Mouse (Mus musculus) megakaryocyte progenitor cell, adult 5-6 weeks (primary cell): ENCODE measurements around the gene Tmem121. TPM values are rescaled to one million over a fixed set of nuclear protein-coding genes. Genes with fewer than 3 reads are reported as not detected.
"Not testable (repeated sequence)": the region's sequence is repeated elsewhere in the genome, so short reads cannot be mapped to it uniquely, and the experiment has no call there.

ENCODE experiments used
- ATAC-seq: replicated peaks from 2 replicates; pipeline ENCODE4 v1.8.0; 2016; ENCODE audit warnings: mild to moderate bottlenecking, moderate TSS enrichment, inconsistent platforms; ENCODE audit not compliant: poor library complexity
- total RNA-seq, 2 experiments: library from RNA; stranded (forward) in 1 of 2; stranded (reverse) in 1 of 2; fragments of 157-497, 149-512 nt in 1 of 2; fragments of 200-1000 nt in 1 of 2; gene quantifications; 2 replicates each; pipeline versions ENCODE4 v1.2.3 to v1.2.4; 2015 to 2017

Tmem121 gene
- total RNA-seq, 2 experiments from 2014 or later = 0.12 to 0.17 TPM

DNA sequence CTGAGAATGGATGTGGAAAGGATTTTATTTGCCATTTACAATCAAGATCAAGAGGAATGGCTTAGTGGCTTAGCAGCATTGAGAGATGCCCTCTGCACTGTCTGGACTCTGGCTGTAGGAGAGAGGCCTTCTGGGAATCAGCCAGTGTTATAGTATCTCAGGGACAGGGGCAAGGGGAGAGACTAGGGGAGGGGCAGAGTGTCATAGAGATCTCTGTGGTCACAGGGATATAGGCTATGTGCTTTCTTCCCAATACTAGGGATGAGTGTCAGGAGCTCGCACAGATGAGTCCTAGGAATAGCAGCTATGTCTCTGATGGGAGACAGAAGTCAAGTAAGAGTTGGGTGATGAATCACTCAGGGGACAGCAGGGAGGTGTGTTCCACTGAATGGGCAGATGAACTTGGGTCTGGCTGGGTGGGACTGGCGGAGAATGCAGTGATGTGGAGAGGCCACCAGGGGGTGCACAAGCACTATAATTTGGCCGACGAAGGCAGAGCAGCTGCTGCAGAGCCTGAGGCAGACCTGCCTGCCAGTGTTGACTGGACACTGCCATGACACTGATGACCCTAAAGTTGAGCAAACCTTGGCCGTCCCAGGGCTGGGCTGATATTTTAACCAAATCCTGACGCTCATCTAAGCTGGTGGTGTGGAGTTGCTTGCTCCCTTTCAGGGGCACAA is 30.1 kb downstream of the Tmem121 start:
- peak; percentile 56 for ATAC-seq

DNA sequence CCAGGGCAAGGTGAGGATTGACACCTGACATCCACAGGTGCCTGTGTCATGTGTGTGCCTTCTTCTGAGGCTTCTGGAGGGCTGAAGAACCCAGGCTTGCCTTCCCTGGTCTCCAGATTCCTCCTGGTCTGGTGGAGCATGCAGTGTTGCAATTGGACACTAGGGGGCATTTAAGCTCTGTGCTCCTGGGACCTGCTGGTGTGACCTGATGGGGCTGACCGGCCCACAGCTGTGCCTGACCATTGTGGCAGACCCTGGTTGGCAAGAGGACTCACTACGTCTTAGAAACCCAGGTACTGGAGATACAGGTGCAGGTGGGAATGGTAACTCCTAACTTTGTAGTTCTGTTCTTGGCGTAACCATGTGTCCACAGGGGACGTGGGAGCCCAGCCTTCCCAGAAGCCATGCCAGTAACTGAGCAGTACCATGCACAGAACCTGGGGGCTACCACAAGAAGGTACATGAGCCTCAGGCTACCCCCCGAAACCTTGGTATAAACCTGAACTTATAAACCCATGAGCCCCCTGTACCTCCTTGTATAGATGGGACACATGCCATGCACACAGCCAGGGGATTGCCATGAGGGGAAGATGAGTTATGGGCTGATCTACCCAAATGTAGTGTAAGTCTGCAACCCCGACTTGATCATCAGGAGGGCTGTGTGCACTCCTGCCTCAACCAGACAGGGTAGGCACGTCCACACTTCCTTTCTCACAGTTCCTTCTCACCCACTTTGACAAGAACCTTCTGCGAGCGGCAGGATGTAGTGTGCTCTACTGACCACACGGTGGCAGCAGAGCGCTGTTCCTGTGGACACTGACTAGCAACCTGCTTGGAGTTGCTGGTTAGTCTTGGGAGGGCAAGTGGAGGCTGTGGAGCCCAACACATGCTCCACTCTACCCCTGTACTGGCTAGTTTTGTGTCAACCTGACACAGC is 31.8 kb downstream of the Tmem121 start:
- ATAC-seq = peak; percentile 50

DNA sequence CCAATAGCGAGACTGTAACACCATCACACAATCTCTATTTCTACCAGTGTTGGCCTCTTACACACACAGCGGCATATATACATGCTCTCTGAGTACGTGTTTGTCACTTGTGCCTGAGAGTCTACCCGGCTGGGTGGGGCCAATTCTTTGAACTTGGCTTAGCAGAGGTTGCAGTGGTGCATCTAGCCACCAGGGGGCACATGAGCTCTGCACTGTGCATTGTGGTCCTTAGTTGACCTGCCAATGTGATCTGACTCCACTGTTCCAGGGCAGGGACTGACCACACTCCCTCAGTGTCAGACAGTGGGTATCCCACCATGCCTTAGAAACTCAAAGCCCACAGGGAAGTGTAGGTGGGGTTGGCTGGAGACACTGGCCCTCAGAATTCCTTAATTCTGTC is 34.1 kb downstream of the Tmem121 start:
- ATAC-seq = peak; percentile 42

DNA sequence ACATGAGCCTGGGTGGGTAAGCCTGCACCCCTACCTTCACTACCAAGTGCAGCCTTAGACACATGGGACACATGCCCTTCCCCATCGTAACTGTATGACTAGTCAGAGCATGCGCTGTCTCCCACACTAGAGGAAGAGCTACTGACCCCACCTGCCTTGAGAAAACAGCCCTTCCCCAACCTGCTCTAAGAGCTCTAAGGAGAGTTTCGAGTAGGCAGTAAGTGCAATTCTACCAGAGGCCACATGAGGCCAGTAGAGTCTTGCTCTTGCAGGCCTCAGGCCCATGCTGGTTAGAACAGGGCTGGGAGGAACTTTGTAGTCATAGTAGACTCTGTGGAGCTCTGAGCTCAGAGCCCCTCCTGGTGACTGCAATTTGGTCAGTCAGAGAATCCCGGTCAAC is 34.7 kb downstream of the Tmem121 start:
- ATAC-seq = peak; percentile 43

DNA sequence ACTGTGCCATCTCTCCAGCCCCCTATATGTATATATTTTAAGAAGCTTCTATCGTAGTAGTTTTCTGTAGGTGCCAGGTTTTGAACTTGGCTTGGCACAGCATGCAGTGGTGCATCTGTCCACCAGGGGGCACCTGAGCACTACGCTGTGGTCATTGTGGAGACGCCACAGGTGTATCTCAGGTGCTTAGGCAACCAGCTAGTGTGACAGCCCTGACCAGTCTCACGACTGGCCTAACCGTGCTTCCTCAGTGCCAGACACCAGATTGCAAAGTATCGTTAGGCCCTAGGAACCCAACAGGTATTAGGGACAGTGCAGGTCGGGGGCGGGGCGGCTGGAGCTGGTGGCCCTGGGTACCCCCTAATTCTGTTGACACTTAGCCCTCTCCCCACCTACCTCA is 35.6 kb downstream of the Tmem121 start:
- ATAC-seq = no peak

DNA sequence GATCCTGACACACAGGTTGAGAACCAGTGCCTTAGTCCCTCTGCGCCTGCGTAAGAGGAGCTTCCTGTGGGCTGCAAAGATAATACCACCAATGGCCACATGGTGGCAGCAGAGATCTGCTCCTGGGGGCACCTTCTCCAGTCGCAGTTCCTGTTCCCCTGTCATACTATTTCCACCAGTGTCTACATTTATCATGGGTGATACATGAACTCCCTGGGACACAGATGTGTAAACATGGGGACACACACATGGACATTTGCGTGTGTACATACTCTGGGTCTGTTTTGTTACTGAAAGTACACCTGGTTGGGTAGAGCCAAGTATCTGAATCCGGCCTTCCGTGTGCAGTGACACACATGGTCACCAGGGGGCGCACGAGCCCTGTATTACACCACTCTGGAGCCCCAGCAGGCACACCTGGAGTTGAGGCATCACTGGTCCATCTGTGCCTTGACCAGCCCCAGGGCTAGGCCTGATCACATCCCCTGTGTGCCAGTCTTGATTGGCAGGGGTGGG is 36.4 kb downstream of the Tmem121 start:
- ATAC-seq = peak; percentile 56

DNA sequence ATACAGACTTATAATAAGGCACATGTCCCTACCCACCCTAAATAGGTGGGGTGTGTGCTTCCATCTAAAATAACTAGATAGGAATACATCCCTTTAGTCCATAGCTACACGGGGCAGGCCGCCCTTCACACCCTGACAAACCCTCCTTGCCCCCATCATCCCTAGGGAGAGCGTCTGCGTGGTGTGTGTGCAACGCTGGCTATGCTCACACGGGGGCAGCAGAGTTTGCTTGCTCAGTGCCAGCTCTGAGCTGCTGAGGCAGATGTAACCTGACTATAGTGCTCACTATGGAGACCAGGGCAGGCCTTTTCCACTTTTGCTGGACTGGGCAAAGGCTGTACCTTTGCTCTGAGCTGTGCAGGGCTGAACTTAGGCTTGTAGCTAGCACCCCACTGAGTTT is 37.0 kb downstream of the Tmem121 start:
- peak; percentile 26 for ATAC-seq

DNA sequence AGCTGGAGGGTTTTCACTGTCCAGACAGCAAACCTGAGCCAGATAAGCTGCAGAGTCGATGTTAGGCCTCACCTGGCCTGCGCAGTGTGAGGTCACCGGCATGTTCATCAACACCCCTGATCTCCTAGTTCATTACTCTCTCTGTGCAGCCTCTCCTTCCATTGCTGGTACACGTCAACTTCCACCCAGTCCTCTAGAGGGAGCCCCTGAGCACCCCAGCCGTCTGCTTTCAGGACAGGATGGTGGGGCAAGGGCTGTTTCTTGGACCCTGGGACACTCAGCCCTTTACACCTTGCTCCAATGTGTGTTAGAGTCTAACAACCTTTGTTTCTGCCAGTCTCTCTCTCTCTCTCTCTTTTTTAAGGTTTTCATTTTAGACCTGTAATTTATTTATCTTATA is 38.5 kb downstream of the Tmem121 start:
- ATAC-seq = peak; percentile 18

- ATAC-seq = no peak
Observed at GRCm38 (mm10) chr12:113224687-113225091, 39.0 kb downstream of the Tmem121 start.

DNA sequence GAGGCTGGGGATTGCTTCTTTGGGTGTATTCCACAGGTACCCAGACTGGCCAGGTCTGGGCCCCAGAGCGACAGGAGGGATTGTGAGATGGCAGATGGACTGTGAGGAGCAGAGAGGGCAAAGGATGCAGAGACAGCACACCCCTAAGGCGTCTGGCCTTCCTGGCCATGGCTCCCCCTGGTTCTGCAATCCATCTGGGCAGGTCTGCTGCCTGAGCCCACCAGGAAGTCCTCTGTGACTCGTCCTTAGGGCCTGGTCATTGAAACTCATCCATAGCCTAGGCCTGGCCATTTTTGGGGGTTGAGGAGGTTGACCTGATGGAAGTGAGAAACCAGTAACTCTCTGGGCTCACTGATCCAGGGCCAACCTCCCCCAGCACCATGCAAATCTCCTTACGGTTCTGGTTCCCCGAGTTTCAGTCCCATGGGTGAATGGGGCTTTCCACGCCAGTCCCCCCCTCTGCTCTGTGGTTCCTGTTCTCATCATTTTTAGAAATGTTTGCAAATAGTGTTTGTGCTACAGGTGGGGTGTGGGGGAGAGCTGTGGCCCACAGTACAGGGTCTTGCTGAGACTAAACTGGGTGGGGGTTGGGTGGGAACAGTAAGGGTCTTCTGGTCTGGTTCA is 42.4 kb downstream of the Tmem121 start:
- ATAC-seq = no peak

GRCm38 (mm10) chr12:113230741-113231140 is 45.0 kb downstream of the Tmem121 start:
- ATAC-seq = no peak

- not testable (repeated sequence) for ATAC-seq
Observed at GRCm38 (mm10) chr12:113231551-113232263, 46.0 kb downstream of the Tmem121 start.

- ATAC-seq = not testable (repeated sequence)
Observed at GRCm38 (mm10) chr12:113232264-113232750, 46.6 kb downstream of the Tmem121 start.

Other genes starting within 250 kb of the Tmem121 start
- gene Nudt14, start 243.8 kb upstream of the Tmem121 start, total RNA-seq (2015) = 12.6 and 13.4 TPM in 2 replicates
- 14.8 TPM in 2 replicates for gene Nudt14, start 243.8 kb upstream of the Tmem121 start, total RNA-seq (2017)
- 7.7 and 9.5 TPM in 2 replicates for gene Btbd6, start 209.4 kb upstream of the Tmem121 start, total RNA-seq (2015)
- gene Btbd6, start 209.4 kb upstream of the Tmem121 start, total RNA-seq (2017) = 5.2 and 6.4 TPM in 2 replicates
- 24.0 and 29.3 TPM in 2 replicates for gene Brf1, start 185.2 kb upstream of the Tmem121 start, total RNA-seq (2015)
- 27.2 and 39.0 TPM in 2 replicates for gene Brf1, start 185.2 kb upstream of the Tmem121 start, total RNA-seq (2017)
- gene Pacs2, start 171.4 kb upstream of the Tmem121 start, total RNA-seq (2015) = 16.2 and 16.8 TPM in 2 replicates
- gene Pacs2, start 171.4 kb upstream of the Tmem121 start, total RNA-seq (2017) = 9.2 and 10.0 TPM in 2 replicates
- gene Tex22, start 111.4 kb upstream of the Tmem121 start, total RNA-seq (2015) = 0.27 TPM in 1 of 2 replicates, not detected in the other
- gene Tex22, start 111.4 kb upstream of the Tmem121 start, total RNA-seq (2017) = 0.17 TPM in 1 of 2 replicates, not detected in the other
- gene Mta1, start 87.7 kb upstream of the Tmem121 start, total RNA-seq (2015) = 61.2 and 66.3 TPM in 2 replicates
- gene Mta1, start 87.7 kb upstream of the Tmem121 start, total RNA-seq (2017) = 32.4 TPM in 2 replicates
- 0.77 and 1.1 TPM in 2 replicates for gene Crip2, start 45.7 kb upstream of the Tmem121 start, total RNA-seq (2015)
- 0.57 and 1.2 TPM in 2 replicates for gene Crip2, start 45.7 kb upstream of the Tmem121 start, total RNA-seq (2017)
- 139 and 158 TPM in 2 replicates for gene Crip1, start 39.6 kb upstream of the Tmem121 start, total RNA-seq (2015)
- 126 and 150 TPM in 2 replicates for gene Crip1, start 39.6 kb upstream of the Tmem121 start, total RNA-seq (2017)
- gene Tedc1, start 29.5 kb upstream of the Tmem121 start, total RNA-seq (2015) = 5.2 and 5.3 TPM in 2 replicates
- gene Tedc1, start 29.5 kb upstream of the Tmem121 start, total RNA-seq (2017) = 14.6 and 17.8 TPM in 2 replicates